Mouse (Mus musculus) thymus, adult 18-20 months (tissue): ENCODE measurements around the gene Ptprt.

Source experiments
- DNase-seq, 2 experiments: peaks; one replicate each; pipeline ENCODE4 v3.0.0; 2022; ENCODE audit warnings: mixed read lengths in 2 of 2

Gene Ptprt

GRCm38 (mm10) chr2:162660941-162661386 is at the start of gene Ptprt:
Ptprt (minus strand) TSS chr2:162661147.
- no peak for DNase-seq

DNA sequence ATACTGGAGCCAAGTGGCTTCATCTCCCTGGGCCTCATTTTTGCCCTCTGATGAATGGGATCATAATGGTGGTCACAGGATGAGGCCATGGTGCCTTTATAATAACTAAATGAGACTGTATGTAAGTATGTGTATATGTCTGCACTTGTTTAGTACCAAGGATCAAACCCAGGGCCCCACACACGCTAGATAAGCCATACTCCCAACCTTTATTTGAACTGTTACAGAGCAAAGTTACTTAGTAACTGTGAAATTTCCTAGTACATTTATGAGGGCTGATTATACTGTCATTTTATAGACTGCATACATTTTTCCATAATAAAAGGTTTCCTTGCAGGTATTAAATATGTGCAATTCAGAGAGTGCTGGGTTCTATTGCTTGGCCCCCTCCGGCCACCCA is 49.5 kb upstream of the Ptprt start:
- no peak for DNase-seq

GRCm38 (mm10) chr2:162699691-162700090 is 38.7 kb upstream of the Ptprt start:
- no peak for DNase-seq

DNA sequence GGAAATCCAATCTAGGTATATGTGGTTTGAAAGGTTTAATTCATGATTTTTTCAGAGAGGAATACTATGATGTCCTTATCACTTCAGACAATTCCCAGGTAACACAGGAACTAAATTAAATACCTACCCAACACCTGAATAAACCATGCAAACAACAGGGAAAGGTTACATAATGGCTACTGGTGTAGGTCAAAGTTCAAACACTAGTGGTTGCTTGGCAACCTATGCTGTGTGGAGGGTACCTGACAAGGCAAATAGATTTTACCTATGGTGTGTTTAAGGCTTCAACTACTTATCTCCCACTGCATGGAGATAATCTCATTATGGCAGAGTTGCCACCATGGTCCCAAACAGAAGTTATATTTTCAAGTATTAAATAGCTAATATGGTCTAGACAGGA is 38.1 kb upstream of the Ptprt start:
- no peak for DNase-seq

- no peak for DNase-seq
Measured at GRCm38 (mm10) chr2:162698068-162698467, 37.1 kb upstream of the Ptprt start.

DNA sequence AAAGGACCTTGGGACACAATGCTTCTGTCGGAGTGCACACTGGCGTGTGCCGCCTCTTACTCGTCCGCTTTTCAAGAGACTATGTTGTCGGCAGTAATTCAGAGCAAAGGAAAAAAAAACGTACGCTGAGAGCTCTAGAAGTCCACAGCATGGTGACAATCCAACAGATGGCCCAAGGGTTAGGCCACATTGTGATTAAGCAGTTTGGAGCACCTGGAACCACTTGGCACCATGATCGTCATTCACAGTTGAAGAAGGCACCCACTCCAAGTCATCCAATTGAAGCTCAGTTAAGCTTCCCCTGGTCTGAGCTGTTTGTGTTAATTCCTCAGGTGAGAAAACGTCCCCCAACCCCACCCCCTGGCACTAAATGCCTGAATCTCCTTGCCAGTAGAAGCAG is 36.2 kb upstream of the Ptprt start:
- DNase-seq: no peak

DNA sequence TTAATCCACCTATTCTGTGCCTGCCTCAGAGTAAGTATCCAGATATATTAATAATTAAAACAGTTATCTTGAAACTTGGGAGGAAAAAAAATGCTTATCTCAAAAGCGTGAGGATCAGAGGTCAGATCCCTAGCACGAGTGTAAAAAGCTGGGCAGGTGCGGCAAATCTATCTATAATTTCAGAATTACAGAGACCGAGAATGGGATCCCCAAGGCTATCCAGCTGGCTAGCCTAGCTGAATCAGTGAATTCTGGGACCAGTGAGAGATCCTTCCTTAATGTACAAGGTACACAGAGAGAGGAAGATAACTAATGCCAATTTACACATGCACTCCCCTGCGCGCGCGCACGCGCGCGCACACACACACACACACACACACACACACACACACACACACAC is 31.2 kb upstream of the Ptprt start:
- no peak for DNase-seq

GRCm38 (mm10) chr2:162682674-162683073 is 21.7 kb upstream of the Ptprt start:
- no peak for DNase-seq

DNA sequence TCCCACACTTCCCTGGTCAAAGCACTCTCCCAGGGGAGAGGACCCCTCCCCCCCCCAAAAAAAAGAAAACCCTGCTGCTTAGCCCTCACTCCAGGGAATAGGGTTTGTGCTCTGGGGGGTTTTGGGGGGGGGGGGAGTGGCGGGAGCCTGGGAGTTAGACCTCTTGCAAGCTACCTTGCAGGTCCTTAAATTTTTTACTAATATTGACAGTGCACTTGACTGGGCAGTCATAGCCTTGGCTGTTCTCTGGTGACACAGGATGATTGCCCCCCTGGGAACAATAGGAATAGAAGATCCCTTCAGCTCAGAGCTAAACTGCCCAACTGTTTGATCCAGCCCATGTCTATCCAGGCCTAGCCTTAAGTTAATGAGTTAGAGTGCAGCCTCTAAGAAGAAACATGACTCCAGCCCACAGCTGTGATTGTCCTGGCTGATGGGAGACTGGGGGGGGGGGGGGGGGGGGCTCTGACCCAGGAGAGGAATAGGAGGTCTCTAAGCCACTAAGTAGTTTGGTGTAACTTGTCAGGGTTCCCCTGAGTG is 1.6 kb upstream of the Ptprt start:
- DNase-seq: no peak

- DNase-seq: no peak
Measured at GRCm38 (mm10) chr2:162661733-162662132, 786 bp upstream of the Ptprt start.

GRCm38 (mm10) chr2:162660231-162660940 is 561 bp downstream of the Ptprt start:
- DNase-seq: no peak

- no peak for DNase-seq
Measured at GRCm38 (mm10) chr2:162658997-162659396, 1.9 kb downstream of the Ptprt start.

DNA sequence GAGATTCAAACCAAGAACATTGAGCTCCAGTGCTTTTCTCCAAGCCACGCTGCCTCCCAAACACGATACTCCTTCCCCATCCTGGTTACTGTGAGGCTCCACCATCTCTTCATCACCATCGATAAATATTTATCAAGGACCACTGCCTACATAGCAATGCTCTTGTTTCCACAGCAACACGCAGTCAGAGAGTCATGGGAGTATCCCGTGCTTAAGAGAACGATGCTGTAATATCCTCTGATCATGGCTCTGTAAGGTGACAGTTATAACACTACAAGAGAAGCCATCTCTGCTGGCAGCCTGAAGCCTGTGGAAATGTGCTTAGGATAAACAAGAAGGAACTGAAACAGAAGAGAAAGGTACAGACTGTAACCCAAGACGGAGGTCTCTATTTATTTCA is 3.4 kb downstream of the Ptprt start:
- no peak for DNase-seq

GRCm38 (mm10) chr2:162654416-162654815 is 6.5 kb downstream of the Ptprt start:
- DNase-seq: no peak

DNA sequence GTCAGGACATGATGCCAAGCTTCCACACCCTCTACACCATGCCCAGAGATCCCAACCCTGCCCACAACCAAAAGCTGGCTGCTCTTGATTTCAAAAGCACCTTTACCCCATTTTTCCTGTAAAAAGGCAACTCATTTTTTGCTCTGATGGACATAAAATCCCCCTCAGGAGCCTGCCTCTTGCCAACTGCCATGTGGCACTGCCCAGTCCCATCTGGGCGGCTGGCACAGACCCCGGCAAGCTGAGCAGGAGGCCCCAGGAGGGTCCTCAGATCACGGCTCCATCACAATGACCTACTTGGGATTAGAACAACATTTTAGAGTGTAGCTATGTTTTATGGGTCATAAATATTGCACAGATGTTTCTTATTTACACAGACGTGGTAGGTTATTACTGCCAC is 22.3 kb downstream of the Ptprt start:
- DNase-seq: no peak

DNA sequence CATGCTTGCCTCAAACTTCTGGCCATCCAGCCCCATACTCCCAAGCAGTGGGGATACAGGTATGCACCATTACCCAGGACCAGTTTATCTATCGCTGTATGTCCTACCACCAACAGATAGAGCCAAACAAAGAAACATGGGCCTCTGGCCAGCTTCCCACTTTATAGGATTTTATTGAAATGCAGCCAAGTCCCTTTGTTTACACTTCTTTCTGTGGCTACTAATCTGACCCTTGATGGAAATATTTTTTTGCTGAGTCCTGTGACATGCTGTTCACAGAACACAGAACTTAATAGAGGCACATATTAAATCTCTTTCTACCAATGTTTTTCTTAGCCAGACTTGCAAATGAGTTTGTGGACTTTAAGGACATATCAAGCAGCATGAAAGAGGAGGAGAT is 23.4 kb downstream of the Ptprt start:
- DNase-seq: no peak

DNA sequence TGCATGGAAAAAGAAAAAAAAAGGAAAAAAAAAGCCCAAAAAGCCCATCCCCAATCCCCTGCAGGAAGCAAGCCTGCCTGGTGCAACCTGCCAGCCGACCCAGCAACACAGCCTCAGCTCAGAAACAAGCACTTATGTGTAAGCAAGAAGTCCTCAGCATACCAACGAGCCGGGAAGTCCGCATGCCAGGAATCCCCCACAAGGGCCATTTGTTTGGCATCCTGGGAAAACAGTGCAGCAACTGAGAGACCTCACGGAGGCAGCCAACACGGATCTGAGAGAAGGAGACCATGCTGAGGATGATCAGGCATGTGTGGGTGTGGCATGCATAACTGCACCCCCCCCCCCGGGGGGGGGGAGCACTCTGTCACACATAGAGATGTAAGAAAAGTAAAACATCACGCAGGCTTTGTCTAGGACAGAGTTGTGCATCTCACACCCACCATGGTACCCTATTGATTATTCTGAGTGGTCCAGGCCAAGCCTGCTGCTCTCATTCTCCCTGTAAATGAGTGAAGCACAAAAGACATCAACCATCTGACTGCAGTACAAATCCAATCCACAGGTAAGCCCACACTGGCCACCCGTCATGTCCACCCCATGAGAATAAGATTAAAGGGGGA is 24.4 kb downstream of the Ptprt start:
- DNase-seq: no peak

GRCm38 (mm10) chr2:162634901-162635300 is 26.0 kb downstream of the Ptprt start:
- DNase-seq: no peak

- no peak for DNase-seq
Measured at GRCm38 (mm10) chr2:162626076-162626475, 34.9 kb downstream of the Ptprt start.

DNA sequence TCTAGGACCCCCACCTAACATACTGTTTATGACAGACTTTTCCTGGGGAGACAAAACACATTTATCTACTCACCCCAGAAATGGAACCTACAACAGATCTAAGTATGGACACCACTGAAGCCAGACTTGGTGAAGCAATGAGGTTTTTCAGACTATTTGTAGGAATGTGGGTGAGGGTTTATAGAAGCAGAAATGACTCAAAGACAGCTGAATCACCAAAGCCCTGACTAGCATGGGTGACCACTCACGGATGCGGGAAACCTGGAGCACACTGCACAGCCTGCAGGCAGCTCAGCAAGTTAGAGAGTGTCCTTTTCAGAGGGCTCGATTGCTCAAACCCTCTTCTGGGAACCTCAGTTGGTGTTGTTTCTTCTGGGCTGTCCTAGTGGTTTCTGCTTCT is 36.2 kb downstream of the Ptprt start:
- DNase-seq: no peak

- DNase-seq: no peak
Measured at GRCm38 (mm10) chr2:162614256-162614655, 46.7 kb downstream of the Ptprt start.

DNA sequence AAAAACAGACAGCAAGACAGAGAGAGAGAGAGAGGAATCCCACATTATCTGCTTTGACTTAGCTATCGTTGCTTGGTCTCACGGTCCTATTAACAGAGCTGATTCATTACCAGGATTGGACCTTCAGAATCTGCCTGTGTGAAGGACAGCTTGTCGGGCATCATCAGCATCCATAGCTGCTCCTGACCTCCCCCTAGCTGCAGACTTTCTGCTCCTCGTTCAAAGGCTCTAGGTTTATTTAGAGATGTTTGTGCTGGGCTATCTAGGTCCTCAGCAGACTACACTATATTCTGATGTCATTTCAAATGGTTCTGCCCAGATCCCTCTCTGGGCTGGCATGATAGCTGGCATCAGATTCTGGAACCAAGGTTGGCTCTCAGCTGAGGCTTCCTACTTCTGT is 47.5 kb downstream of the Ptprt start:
- no peak for DNase-seq

GRCm38 (mm10) chr2:162602721-162603120 is 58.2 kb downstream of the Ptprt start:
- DNase-seq: no peak

DNA sequence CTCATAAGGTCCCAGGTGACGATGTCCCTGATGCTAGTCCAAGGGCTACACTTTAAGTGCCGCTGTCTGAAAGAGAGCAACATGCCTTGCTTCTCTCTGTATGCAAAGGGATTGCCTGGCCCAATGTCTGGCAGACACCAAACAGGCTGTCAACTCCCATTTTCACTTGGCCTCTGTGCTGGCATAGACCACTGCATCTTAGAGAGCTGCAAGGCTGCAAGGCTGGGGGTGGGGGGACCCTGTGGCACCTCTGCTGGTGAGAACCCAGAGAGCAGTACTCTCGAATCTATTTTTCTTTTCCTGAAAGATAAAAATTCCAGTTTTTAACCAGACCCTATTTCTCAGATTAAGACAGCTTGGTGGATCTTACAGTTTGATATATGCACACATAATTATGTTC is 69.6 kb downstream of the Ptprt start:
- DNase-seq: no peak

DNA sequence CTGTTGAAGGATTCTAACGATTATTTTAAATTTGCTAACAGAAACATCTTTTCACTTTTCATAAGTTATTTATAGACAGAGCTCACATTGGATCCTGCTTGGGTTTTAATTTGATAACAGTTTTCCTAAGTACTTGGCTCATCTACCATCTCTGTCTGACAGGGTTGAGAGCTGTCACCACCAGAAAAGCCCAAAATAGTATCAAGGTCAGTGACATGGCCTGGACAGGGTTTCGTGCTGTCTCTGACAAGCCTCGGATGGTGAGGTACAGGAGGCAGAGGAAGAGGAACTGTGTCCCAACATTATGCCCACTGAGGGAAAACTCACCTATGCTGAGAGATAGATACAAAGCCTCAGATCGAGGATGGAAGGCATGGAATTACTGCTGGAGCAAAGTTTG is 79.3 kb downstream of the Ptprt start:
- no peak for DNase-seq
